Mouse (Mus musculus): ENCODE results near the gene Cyp4a29. TPM values are rescaled to one million over a fixed set of nuclear protein-coding genes. Genes with fewer than 3 reads are reported as not detected.
"Not testable (repeated sequence)": the region's sequence is repeated elsewhere in the genome, so short reads cannot be mapped to it uniquely, and the experiment has no call there.

The Cyp4a29 gene
- not detected in 2 replicates for polyA plus RNA-seq (2012)

GRCm38 (mm10) chr4:115241784-115242183, at the start of gene Cyp4a29:
TSS of gene Cyp4a29 (plus strand) at chr4:115242084.
- no peaks in the 10 kb centered on the region for H3K4me1 ChIP-seq (ENCODE audit: control insufficient read depth)
- H3K9me3 ChIP-seq (ENCODE audit: control insufficient read depth, low read length), result peaks cover 2% of the 10 kb centered on the region; the same call in 1 of the 2 replicates
- no peak within 1 kb of the TSS for H3K4me3 ChIP-seq (replicated peaks)
- TF ChIP-seq TAL1 (IDR thresholded peaks at IDR 0.05; ENCODE audit: low read length), result no peak
- no peak for TF ChIP-seq GATA1 (IDR thresholded peaks at IDR 0.05; ENCODE audit: low read length)
- H3K27me3 ChIP-seq (ENCODE audit: control insufficient read depth), result no peaks in the 10 kb centered on the region
- H3K36me3 ChIP-seq (ENCODE audit: control insufficient read depth), result no peaks in the 10 kb centered on the region

GRCm38 (mm10) chr4:115232901-115233300, 9.0 kb upstream of the Cyp4a29 start:
- H3K27me3 ChIP-seq (ENCODE audit: control insufficient read depth); H3K9me3 ChIP-seq (ENCODE audit: control insufficient read depth, low read length); H3K4me3 ChIP-seq (replicated peaks); H3K36me3 ChIP-seq (ENCODE audit: control insufficient read depth); H3K4me1 ChIP-seq (ENCODE audit: control insufficient read depth): not testable (repeated sequence)

GRCm38 (mm10) chr4:115236462-115237096, 5.3 kb upstream of the Cyp4a29 start:
- H3K9me3 ChIP-seq (ENCODE audit: control insufficient read depth, low read length), result peaks cover 3% of the 10 kb centered on the region; the same call in 1 of the 2 replicates
- H3K4me1 ChIP-seq (ENCODE audit: control insufficient read depth), result no peaks in the 10 kb centered on the region
- no peak overlapping the region for H3K4me3 ChIP-seq (replicated peaks)
- H3K27me3 ChIP-seq (ENCODE audit: control insufficient read depth), result no peaks in the 10 kb centered on the region
- TF ChIP-seq TAL1 (IDR thresholded peaks at IDR 0.05; ENCODE audit: low read length) (no peak), GATA1 (IDR thresholded peaks at IDR 0.05; ENCODE audit: low read length) (no peak)
- no peaks in the 10 kb centered on the region for H3K36me3 ChIP-seq (ENCODE audit: control insufficient read depth)

GRCm38 (mm10) chr4:115264687-115265569, 23.0 kb downstream of the Cyp4a29 start:
- H3K4me3 ChIP-seq (replicated peaks); H3K36me3 ChIP-seq (ENCODE audit: control insufficient read depth); H3K9me3 ChIP-seq (ENCODE audit: control insufficient read depth, low read length); H3K4me1 ChIP-seq (ENCODE audit: control insufficient read depth); H3K27me3 ChIP-seq (ENCODE audit: control insufficient read depth): not testable (repeated sequence)

GRCm38 (mm10) chr4:115278215-115278982, 36.5 kb downstream of the Cyp4a29 start:
- not testable (repeated sequence) for H3K4me1 ChIP-seq (ENCODE audit: control insufficient read depth); H3K9me3 ChIP-seq (ENCODE audit: control insufficient read depth, low read length); H3K36me3 ChIP-seq (ENCODE audit: control insufficient read depth); H3K4me3 ChIP-seq (replicated peaks); H3K27me3 ChIP-seq (ENCODE audit: control insufficient read depth)

- TF ChIP-seq GATA1 (IDR thresholded peaks at IDR 0.05; ENCODE audit: low read length) (no peak), TAL1 (IDR thresholded peaks at IDR 0.05; ENCODE audit: low read length) (no peak)
- H3K36me3 ChIP-seq (ENCODE audit: control insufficient read depth), result no peaks in the 10 kb centered on the region
- no peaks in the 10 kb centered on the region for H3K4me1 ChIP-seq (ENCODE audit: control insufficient read depth)
- H3K27me3 ChIP-seq (ENCODE audit: control insufficient read depth), result no peaks in the 10 kb centered on the region
- H3K9me3 ChIP-seq (ENCODE audit: control insufficient read depth, low read length), result 0 out of 2 replicates have a peak, but pooled peaks cover 2% of the 10 kb centered on the region
- no peak overlapping the region for H3K4me3 ChIP-seq (replicated peaks)
Measured at GRCm38 (mm10) chr4:115280342-115280741, 38.5 kb downstream of the Cyp4a29 start.

- not testable (repeated sequence) for H3K4me3 ChIP-seq (replicated peaks); H3K27me3 ChIP-seq (ENCODE audit: control insufficient read depth); H3K9me3 ChIP-seq (ENCODE audit: control insufficient read depth, low read length); H3K36me3 ChIP-seq (ENCODE audit: control insufficient read depth); H3K4me1 ChIP-seq (ENCODE audit: control insufficient read depth)
Measured at GRCm38 (mm10) chr4:115280779-115281178, 38.9 kb downstream of the Cyp4a29 start.

GRCm38 (mm10) chr4:115281231-115281767, 39.4 kb downstream of the Cyp4a29 start:
- H3K9me3 ChIP-seq (ENCODE audit: control insufficient read depth, low read length); H3K4me3 ChIP-seq (replicated peaks); H3K27me3 ChIP-seq (ENCODE audit: control insufficient read depth); H3K4me1 ChIP-seq (ENCODE audit: control insufficient read depth); H3K36me3 ChIP-seq (ENCODE audit: control insufficient read depth): not testable (repeated sequence)

GRCm38 (mm10) chr4:115298746-115299145, 56.9 kb downstream of the Cyp4a29 start, which contains the start of gene Cyp4a12a:
TSS of gene Cyp4a12a (plus strand) at chr4:115299046.
- H3K9me3 ChIP-seq (ENCODE audit: control insufficient read depth, low read length); H3K27me3 ChIP-seq (ENCODE audit: control insufficient read depth); H3K4me3 ChIP-seq (replicated peaks); H3K4me1 ChIP-seq (ENCODE audit: control insufficient read depth); H3K36me3 ChIP-seq (ENCODE audit: control insufficient read depth): not testable (repeated sequence)

Other genes starting within 250 kb of the Cyp4a29 start
- 0.18 and 0.25 TPM in 2 replicates for gene Stil, start 241.9 kb upstream of the Cyp4a29 start, polyA plus RNA-seq (2012)
- gene Tal1, start 185.7 kb upstream of the Cyp4a29 start, polyA plus RNA-seq (2012), result 65.6 and 98.0 TPM in 2 replicates
- gene Pdzk1ip1, start 153.4 kb upstream of the Cyp4a29 start, polyA plus RNA-seq (2012), result 0.99 and 2.2 TPM in 2 replicates
- not detected in 2 replicates for gene Cyp4x1, start 107.8 kb upstream of the Cyp4a29 start, polyA plus RNA-seq (2012)
- gene Cyp4a12a, start 57.0 kb downstream of the Cyp4a29 start, polyA plus RNA-seq (2012), result not detected in 2 replicates
- not detected in 2 replicates for gene Cyp4a12b, start 169.5 kb downstream of the Cyp4a29 start, polyA plus RNA-seq (2012)
- gene Cyp4a30b, start 210.5 kb downstream of the Cyp4a29 start, polyA plus RNA-seq (2012), result not detected in 2 replicates

All from erythroblast, embryonic 14.5 days (primary cell).